Mouse (Mus musculus) kidney, postnatal 25 days (tissue): ENCODE results near the gene Plxnb1.
A peak's percentile ranks its signal among the peaks of the same experiment; 100 is the strongest.

Experiments
- DNase-seq, 2 experiments: peaks; one replicate each; pipeline ENCODE4 v3.0.0; 2021; ENCODE audit warnings: mixed read lengths in 2 of 2

Gene Plxnb1

GRCm38 (mm10) chr9:109068095-109068735 is 27.0 kb upstream of the Plxnb1 start:
- DNase-seq, result peak in 1 of 2 experiments; percentile 53

- peak; percentile 93 to 96 for DNase-seq
Observed at GRCm38 (mm10) chr9:109073661-109074573, 21.3 kb upstream of the Plxnb1 start, which contains the start of gene Atrip. Atrip (minus strand) TSS chr9:109074124.

GRCm38 (mm10) chr9:109080516-109080915 is 14.7 kb upstream of the Plxnb1 start:
- no peak for DNase-seq

GRCm38 (mm10) chr9:109081749-109082123 is 13.5 kb upstream of the Plxnb1 start:
- DNase-seq, result no peak

- DNase-seq, result peak; percentile 87 to 95
Observed at GRCm38 (mm10) chr9:109082124-109082800, 12.9 kb upstream of the Plxnb1 start, which contains the start of the genes Ccdc51 and Tma7. Ccdc51 (plus strand) TSS chr9:109082493. Tma7 (minus strand) TSS chr9:109082587.

GRCm38 (mm10) chr9:109084922-109085321 is 10.3 kb upstream of the Plxnb1 start:
- no peak for DNase-seq

- no peak for DNase-seq
Observed at GRCm38 (mm10) chr9:109087987-109088386, 7.2 kb upstream of the Plxnb1 start.

GRCm38 (mm10) chr9:109090446-109090845 is 4.7 kb upstream of the Plxnb1 start:
- DNase-seq, result no peak

GRCm38 (mm10) chr9:109091802-109092201 is 3.4 kb upstream of the Plxnb1 start:
- no peak for DNase-seq

- peak in 1 of 2 experiments; percentile 65 for DNase-seq
Observed at GRCm38 (mm10) chr9:109092799-109093198, 2.4 kb upstream of the Plxnb1 start.

GRCm38 (mm10) chr9:109093786-109094552 is 1.2 kb upstream of the Plxnb1 start:
- DNase-seq, result peak; percentile 62 to 83

- peak in 1 of 2 experiments; percentile 80 for DNase-seq
Observed at GRCm38 (mm10) chr9:109094553-109095136, 544 bp upstream of the Plxnb1 start.

GRCm38 (mm10) chr9:109096251-109096661 is 1.1 kb downstream of the Plxnb1 start:
- DNase-seq, result no peak

GRCm38 (mm10) chr9:109096856-109097255 is 1.7 kb downstream of the Plxnb1 start:
- peak in 1 of 2 experiments; percentile 59 for DNase-seq

- DNase-seq, result no peak
Observed at GRCm38 (mm10) chr9:109097291-109097690, 2.1 kb downstream of the Plxnb1 start.

GRCm38 (mm10) chr9:109097831-109098230 is 2.6 kb downstream of the Plxnb1 start:
- DNase-seq, result peak in 1 of 2 experiments; percentile 74

- DNase-seq, result no peak
Observed at GRCm38 (mm10) chr9:109098366-109098765, 3.2 kb downstream of the Plxnb1 start.

GRCm38 (mm10) chr9:109098969-109099368 is 3.8 kb downstream of the Plxnb1 start:
- DNase-seq, result peak; percentile 86 to 92

GRCm38 (mm10) chr9:109100307-109100928 is 5.2 kb downstream of the Plxnb1 start:
- no peak for DNase-seq

GRCm38 (mm10) chr9:109101933-109102445 is 6.8 kb downstream of the Plxnb1 start:
- no peak for DNase-seq

- no peak for DNase-seq
Observed at GRCm38 (mm10) chr9:109102541-109102940, 7.4 kb downstream of the Plxnb1 start.
